Mouse (Mus musculus) forebrain, embryonic 12.5 days (tissue): ENCODE data around the gene Hmgcl. TPM values are rescaled to one million over a fixed set of nuclear protein-coding genes. Genes with fewer than 3 reads are reported as not detected.
A peak's percentile ranks its signal among the peaks of the same experiment; 100 is the strongest.

Source experiments
- ATAC-seq: fragments of 200-750 bp; cut with Nextera tagmentation; 2 replicates; pipeline ENCODE4 v1.8.0; 2017; ENCODE audit warnings: moderate TSS enrichment; ENCODE audit not compliant: low FRiP score
- H3K27ac ChIP-seq: fragments of 300-500 bp; sonication (generic); 2 replicates; pipeline ENCODE4 v1.5.1; 2016; ENCODE audit warnings: mild to moderate bottlenecking
- H3K27me3 ChIP-seq: fragments of 300-500 bp; sonication (generic); 2 replicates; pipeline ENCODE4 v1.6.1; 2016; ENCODE audit warnings: mild to moderate bottlenecking
- H3K36me3 ChIP-seq: fragments of 300-500 bp; sonication (generic); replicated peaks from 2 replicates; pipeline ENCODE4 v1.6.1; 2016; ENCODE audit warnings: mild to moderate bottlenecking
- H3K4me1 ChIP-seq: fragments of 300-500 bp; sonication (generic); 2 replicates; pipeline ENCODE4 v1.6.1; 2016
- H3K4me2 ChIP-seq: fragments of 300-500 bp; sonication (generic); 2 replicates; pipeline ENCODE4 v1.6.1; 2016; ENCODE audit warnings: mild to moderate bottlenecking, moderate library complexity
- H3K4me3 ChIP-seq: fragments of 300-500 bp; sonication (generic); replicated peaks from 2 replicates; pipeline ENCODE4 v1.5.1; 2016; ENCODE audit warnings: mild to moderate bottlenecking
- H3K9ac ChIP-seq: fragments of 300-500 bp; sonication (generic); 2 replicates; pipeline ENCODE4 v1.6.1; 2016; ENCODE audit warnings: mild to moderate bottlenecking
- H3K9me3 ChIP-seq: fragments of 300-500 bp; sonication (generic); 2 replicates; pipeline ENCODE4 v1.6.1; 2016
- WGBS: fragments of 180-500 bp; shearing (Covaris S2); methylation state at CpG from one replicate; pipeline ENCODE4 v1.1.7; 2016; 5-methylcytosine and 5-hydroxymethylcytosine counted together
- polyA plus RNA-seq: library from polyadenylated mRNA; unstranded; fragments of >200 nt; fragmentation: Nextera tagmentation; extraction: Ambion mirVana; gene quantifications from 2 replicates; pipeline ENCODE4 v1.2.1, GENCODE M21; 2016

The Hmgcl gene
- polyA plus RNA-seq: 52.3 and 55.8 TPM in 2 replicates

DNA sequence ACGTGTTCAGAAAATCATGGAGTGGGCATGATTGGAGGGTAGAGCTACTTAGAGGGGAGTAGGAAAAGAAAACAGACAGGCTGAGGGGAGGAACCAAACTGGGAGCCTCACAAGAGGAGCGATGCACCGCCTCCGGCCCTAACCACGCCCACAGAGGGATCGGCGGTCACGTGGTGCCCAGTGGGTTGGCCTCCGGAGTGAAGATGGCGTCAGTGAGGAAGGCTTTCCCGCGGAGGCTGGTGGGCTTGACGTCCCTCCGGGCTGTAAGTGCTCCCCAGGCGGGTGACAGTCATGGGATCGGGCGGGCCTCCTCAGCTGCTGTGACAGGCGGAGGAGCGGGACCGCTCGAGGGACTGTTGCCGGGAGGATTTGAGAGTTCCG lies at the start of gene Hmgcl:
TSS of gene Hmgcl (plus strand) at position 171 of the 381 bp plus-strand sequence.
- peak within 1 kb of the TSS; percentile 72 for H3K9ac ChIP-seq
- peak within 1 kb of the TSS; percentile 77 for H3K4me3 ChIP-seq
- ATAC-seq: peak; percentile 94
- WGBS: 0% methylated on average over 23 of the region's 23 CpGs
- H3K36me3 ChIP-seq: peaks cover 3% of the 10 kb centered on the region
- peak within 1 kb of the TSS; percentile 27 for H3K27ac ChIP-seq
- H3K27me3 ChIP-seq: no peaks in the 10 kb centered on the region
- H3K4me2 ChIP-seq: peak within 1 kb of the TSS; percentile 89
- H3K4me1 ChIP-seq: peaks cover 8% of the 10 kb centered on the region; the same call in 1 of the 2 replicates
- H3K9me3 ChIP-seq: no peaks in the 10 kb centered on the region

GRCm38 (mm10) chr4:135898380-135899049 lies 47.7 kb upstream of the Hmgcl start:
- Histone ChIP-seq H3K9me3 (no peaks in the 10 kb centered on the region), H3K27ac (no peak overlapping the region), H3K27me3 (no peaks in the 10 kb centered on the region), H3K9ac (no peak overlapping the region), H3K4me2 (no peak overlapping the region), H3K4me1 (no peaks in the 10 kb centered on the region; the same call in 1 of the 2 replicates), H3K36me3 (no peaks in the 10 kb centered on the region), H3K4me3 (no peak overlapping the region)
- no peak for ATAC-seq
- 80% methylated on average over 9 of the region's 9 CpGs for WGBS

- WGBS: 84% methylated on average over 7 of the region's 7 CpGs
Measured at GRCm38 (mm10) chr4:135899050-135899448, 47.2 kb upstream of the Hmgcl start.

GRCm38 (mm10) chr4:135900008-135900407 lies 46.2 kb upstream of the Hmgcl start:
- no peak for ATAC-seq

More at GRCm38 (mm10) chr4:135899050-135899448, 47.2 kb upstream of the Hmgcl start:
- no peaks in the 10 kb centered on the region for H3K27me3 ChIP-seq
- no peaks in the 10 kb centered on the region for H3K36me3 ChIP-seq
- H3K27ac ChIP-seq: no peak overlapping the region
- H3K4me3 ChIP-seq: no peak overlapping the region
- H3K4me1 ChIP-seq: no peaks in the 10 kb centered on the region; the same call in 1 of the 2 replicates
- H3K4me2 ChIP-seq: no peak overlapping the region
- H3K9ac ChIP-seq: no peak overlapping the region
- ATAC-seq: no peak
- no peaks in the 10 kb centered on the region for H3K9me3 ChIP-seq

DNA sequence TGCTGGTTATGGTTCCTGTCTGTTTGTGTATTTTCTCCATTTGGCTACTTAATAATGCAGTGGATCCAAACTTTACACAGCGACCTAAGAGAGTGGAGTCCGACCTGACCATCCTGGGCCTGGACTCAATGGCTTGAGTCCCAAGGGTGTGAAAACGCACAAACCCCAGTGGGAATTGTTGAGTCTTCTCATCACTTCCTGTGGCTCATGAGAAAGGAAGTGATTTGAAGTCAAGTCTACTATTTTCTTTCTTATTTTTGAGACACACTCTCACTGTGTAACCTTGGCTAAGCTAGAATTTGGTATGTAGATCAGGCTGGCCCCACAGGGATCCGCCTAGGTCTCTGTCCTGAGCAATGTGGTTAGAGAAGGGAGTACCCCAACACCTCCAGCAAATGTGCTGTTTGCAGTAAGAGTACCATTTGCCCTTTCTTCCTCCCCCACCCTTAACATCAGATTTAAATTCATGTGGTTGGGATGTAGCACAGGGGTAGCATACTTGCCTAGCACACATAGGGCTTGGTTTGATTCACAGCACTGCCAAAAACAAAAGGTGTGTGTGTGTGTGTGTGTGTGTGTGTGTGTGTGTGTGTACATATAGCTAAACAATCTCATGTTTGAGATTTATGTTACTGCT lies 43.5 kb upstream of the Hmgcl start:
- Histone ChIP-seq H3K27ac (no peak overlapping the region), H3K4me2 (no peak overlapping the region), H3K4me1 (no peaks in the 10 kb centered on the region), H3K9me3 (no peaks in the 10 kb centered on the region), H3K4me3 (no peak overlapping the region), H3K36me3 (no peaks in the 10 kb centered on the region), H3K9ac (no peak overlapping the region), H3K27me3 (no peaks in the 10 kb centered on the region)
- 88% methylated on average over 4 of the region's 4 CpGs for WGBS
- no peak for ATAC-seq

More at GRCm38 (mm10) chr4:135900008-135900407, 46.2 kb upstream of the Hmgcl start:
- no peaks in the 10 kb centered on the region for H3K9me3 ChIP-seq
- 73% methylated on average over 5 of the region's 5 CpGs for WGBS
- no peak overlapping the region for H3K4me3 ChIP-seq
- H3K27me3 ChIP-seq: no peaks in the 10 kb centered on the region
- no peaks in the 10 kb centered on the region for H3K36me3 ChIP-seq
- no peak overlapping the region for H3K4me2 ChIP-seq
- H3K9ac ChIP-seq: no peak overlapping the region
- no peaks in the 10 kb centered on the region; the same call in 1 of the 2 replicates for H3K4me1 ChIP-seq
- H3K27ac ChIP-seq: no peak overlapping the region

GRCm38 (mm10) chr4:135904810-135905209 lies 41.4 kb upstream of the Hmgcl start:
- H3K36me3 ChIP-seq: no peaks in the 10 kb centered on the region
- H3K9me3 ChIP-seq: no peaks in the 10 kb centered on the region
- no peak overlapping the region for H3K4me3 ChIP-seq
- no peaks in the 10 kb centered on the region for H3K27me3 ChIP-seq
- no peak for ATAC-seq
- H3K4me2 ChIP-seq: no peak overlapping the region
- H3K4me1 ChIP-seq: no peaks in the 10 kb centered on the region
- 38% methylated on average over 1 of the region's 1 CpGs for WGBS
- H3K9ac ChIP-seq: no peak overlapping the region
- H3K27ac ChIP-seq: no peak overlapping the region

- no peaks in the 10 kb centered on the region for H3K9me3 ChIP-seq
- no peaks in the 10 kb centered on the region for H3K27me3 ChIP-seq
- H3K4me2 ChIP-seq: no peak overlapping the region
- ATAC-seq: no peak
- H3K27ac ChIP-seq: no peak overlapping the region
- no peak overlapping the region for H3K4me3 ChIP-seq
- no peaks in the 10 kb centered on the region; the same call in 1 of the 2 replicates for H3K4me1 ChIP-seq
- no peak overlapping the region for H3K9ac ChIP-seq
- H3K36me3 ChIP-seq: no peaks in the 10 kb centered on the region
- 90% methylated on average over 3 of the region's 3 CpGs for WGBS
Measured at GRCm38 (mm10) chr4:135906633-135907032, 39.6 kb upstream of the Hmgcl start.

GRCm38 (mm10) chr4:135909326-135910066 lies 36.8 kb upstream of the Hmgcl start:
- Histone ChIP-seq H3K9me3 (no peaks in the 10 kb centered on the region), H3K27ac (no peak overlapping the region), H3K27me3 (no peaks in the 10 kb centered on the region), H3K4me2 (no peak overlapping the region), H3K9ac (no peak overlapping the region), H3K4me1 (peaks cover 5% of the 10 kb centered on the region), H3K4me3 (no peak overlapping the region), H3K36me3 (no peaks in the 10 kb centered on the region)
- no peak for ATAC-seq
- 79% methylated on average over 13 of the region's 13 CpGs for WGBS

DNA sequence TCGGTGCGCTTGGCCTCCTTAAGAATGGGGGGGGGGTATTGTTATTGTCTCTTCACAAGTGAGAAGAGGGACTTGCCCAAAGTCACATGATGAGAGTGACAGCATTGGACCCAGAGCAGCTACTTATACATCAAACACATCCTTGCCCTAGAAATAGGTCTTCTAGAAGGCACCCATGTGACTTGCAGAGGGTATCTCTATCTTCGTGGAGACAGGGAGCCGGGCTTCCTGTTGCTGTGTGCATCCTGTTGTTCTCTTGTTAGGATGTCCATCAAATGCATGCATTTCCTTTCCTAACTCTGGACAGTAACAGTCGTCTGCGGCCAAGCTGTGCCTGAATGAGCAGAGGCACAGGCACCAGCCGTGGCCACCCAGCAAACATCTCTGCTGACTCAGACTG lies 34.7 kb upstream of the Hmgcl start:
- H3K27ac ChIP-seq: no peak overlapping the region

GRCm38 (mm10) chr4:135912164-135912563 lies 34.1 kb upstream of the Hmgcl start:
- H3K9ac ChIP-seq: no peak overlapping the region
- no peak overlapping the region for H3K4me3 ChIP-seq
- H3K27ac ChIP-seq: peak overlapping the region; percentile 42; the same call in 1 of the 2 replicates
- H3K4me2 ChIP-seq: no peak overlapping the region
- ATAC-seq: no peak; the same call in 1 of the 2 replicates
- H3K27me3 ChIP-seq: no peaks in the 10 kb centered on the region
- H3K9me3 ChIP-seq: no peaks in the 10 kb centered on the region
- H3K36me3 ChIP-seq: no peaks in the 10 kb centered on the region
- WGBS: 78% methylated on average over 3 of the region's 3 CpGs
- peaks cover 5% of the 10 kb centered on the region for H3K4me1 ChIP-seq

More for the DNA sequence above, 34.7 kb upstream of the Hmgcl start:
- ATAC-seq: no peak
- WGBS: 77% methylated on average over 7 of the region's 7 CpGs
- Histone ChIP-seq H3K36me3 (no peaks in the 10 kb centered on the region), H3K4me2 (no peak overlapping the region), H3K4me1 (peaks cover 5% of the 10 kb centered on the region), H3K27me3 (no peaks in the 10 kb centered on the region), H3K9ac (no peak overlapping the region), H3K4me3 (no peak overlapping the region), H3K9me3 (no peaks in the 10 kb centered on the region)

DNA sequence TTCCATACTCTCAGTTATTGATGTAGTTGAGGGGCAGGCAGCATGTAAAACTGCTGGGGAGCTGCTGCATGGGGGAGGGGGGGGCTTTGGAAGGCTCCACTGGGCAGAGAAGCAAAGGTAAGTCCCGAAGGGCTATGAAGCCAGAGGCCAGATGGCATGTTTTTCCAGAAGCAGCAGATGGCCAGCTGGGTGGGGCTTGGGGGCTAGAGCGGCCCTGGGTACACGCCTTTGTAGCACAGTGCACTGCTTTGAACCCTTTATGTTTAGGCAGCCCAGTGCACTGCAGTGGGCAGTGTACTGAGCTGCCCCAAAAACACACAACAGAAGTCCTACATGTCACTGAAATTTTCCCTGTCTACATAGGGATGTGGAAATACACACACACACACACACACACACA lies 33.4 kb upstream of the Hmgcl start:
- Histone ChIP-seq H3K9ac (no peak overlapping the region), H3K4me2 (no peak overlapping the region), H3K36me3 (no peaks in the 10 kb centered on the region), H3K27me3 (no peaks in the 10 kb centered on the region), H3K4me3 (no peak overlapping the region), H3K9me3 (no peaks in the 10 kb centered on the region), H3K4me1 (peaks cover 5% of the 10 kb centered on the region), H3K27ac (peak overlapping the region; percentile 71)
- 65% methylated on average over 3 of the region's 3 CpGs for WGBS
- ATAC-seq: 0 out of 2 replicates have a peak, but pooled peaks have one; percentile 44

GRCm38 (mm10) chr4:135913433-135913832 lies 32.8 kb upstream of the Hmgcl start:
- H3K36me3 ChIP-seq: no peaks in the 10 kb centered on the region
- H3K27ac ChIP-seq: peak overlapping the region; percentile 71
- H3K9ac ChIP-seq: no peak overlapping the region
- no peaks in the 10 kb centered on the region for H3K9me3 ChIP-seq
- 84% methylated on average over 4 of the region's 4 CpGs for WGBS
- no peak overlapping the region for H3K4me3 ChIP-seq
- H3K4me1 ChIP-seq: peaks cover 5% of the 10 kb centered on the region
- H3K4me2 ChIP-seq: no peak overlapping the region
- no peaks in the 10 kb centered on the region for H3K27me3 ChIP-seq
- ATAC-seq: no peak
